Mouse (Mus musculus) ES-E14 (cell line): ENCODE measurements at regions not wholly inside any gene's neighbourhood (a gene's known extent, or its start where the extent isn't known, plus 50 kb on each side); places are given as distances from the start of the nearest gene placed in this dataset.

Source experiments
- CHD2 ChIP-seq: IDR thresholded peaks from 2 replicates; pipeline ENCODE4 v1.6.1; 2014; ENCODE audit warnings: mild to moderate bottlenecking, low read depth, low read length, inconsistent platforms
- HCFC1 ChIP-seq: IDR thresholded peaks from 2 replicates; pipeline ENCODE4 v1.6.1; 2012; ENCODE audit warnings: low read length, inconsistent platforms, borderline replicate concordance; ENCODE audit not compliant: insufficient read depth
- MAFK ChIP-seq: IDR thresholded peaks from 2 replicates; pipeline ENCODE4 v1.6.1; 2014; ENCODE audit warnings: mild to moderate bottlenecking, low read depth, low read length, inconsistent platforms; ENCODE audit not compliant: insufficient read depth
- ZC3H11A ChIP-seq: IDR thresholded peaks from 2 replicates; pipeline ENCODE4 v1.6.1; 2012; ENCODE audit warnings: low read depth, mild to moderate bottlenecking, inconsistent platforms, low read length, borderline replicate concordance
- ZNF384 ChIP-seq: IDR thresholded peaks from 2 replicates; pipeline ENCODE4 v1.6.1; 2012; ENCODE audit warnings: low read depth, low read length, inconsistent platforms

- no peak for TF ChIP-seq ZNF384
- no peak for TF ChIP-seq ZC3H11A
- no peak for TF ChIP-seq HCFC1
- TF ChIP-seq CHD2, result no peak
- TF ChIP-seq MAFK, result no peak
Measured at GRCm38 (mm10) chr14:110078351-110078750, 676.6 kb downstream of the Slitrk6 start.
